Mouse (Mus musculus) embryonic facial prominence, embryonic 13.5 days (tissue): ENCODE measurements around the gene St6galnac3. TPM values are rescaled to one million over a fixed set of nuclear protein-coding genes. Genes with fewer than 3 reads are reported as not detected.

Experiments
- ATAC-seq: fragments of 200-750 bp; cut with Nextera tagmentation; 2 replicates; pipeline ENCODE4 v1.8.0; 2017; ENCODE audit warnings: low read depth; ENCODE audit not compliant: insufficient number of reproducible peaks, insufficient read depth, low FRiP score, low TSS enrichment
- H3K27ac ChIP-seq: fragments of 300-500 bp; sonication (generic); 2 replicates; pipeline ENCODE4 v1.5.1; 2015; ENCODE audit warnings: moderate library complexity, mild to moderate bottlenecking, inconsistent platforms
- H3K27me3 ChIP-seq: fragments of 300-500 bp; sonication (generic); 2 replicates; pipeline ENCODE4 v1.6.1; 2015; ENCODE audit warnings: mild to moderate bottlenecking, inconsistent platforms
- H3K36me3 ChIP-seq: fragments of 300-500 bp; sonication (generic); 2 replicates; pipeline ENCODE4 v1.6.1; 2015; ENCODE audit warnings: mild to moderate bottlenecking, inconsistent platforms
- H3K4me1 ChIP-seq: fragments of 300-500 bp; sonication (generic); 2 replicates; pipeline ENCODE4 v1.6.1; 2015; ENCODE audit warnings: inconsistent platforms
- H3K4me2 ChIP-seq: fragments of 300-500 bp; sonication (generic); 2 replicates; pipeline ENCODE4 v1.6.1; 2015; ENCODE audit warnings: moderate library complexity, mild to moderate bottlenecking, inconsistent platforms
- H3K4me3 ChIP-seq: fragments of 300-500 bp; sonication (generic); 2 replicates; pipeline ENCODE4 v1.5.1; 2015; ENCODE audit warnings: mild to moderate bottlenecking, inconsistent platforms
- H3K9ac ChIP-seq: fragments of 300-500 bp; sonication (generic); 2 replicates; pipeline ENCODE4 v1.6.1; 2015; ENCODE audit warnings: mild to moderate bottlenecking, inconsistent platforms
- H3K9me3 ChIP-seq: fragments of 300-500 bp; sonication (generic); 2 replicates; pipeline ENCODE4 v1.6.1; 2016; ENCODE audit warnings: inconsistent platforms
- WGBS: fragments of 180-500 bp; shearing (Covaris S2); methylation state at CpG from one replicate; pipeline ENCODE4 v1.1.7; 2015; ENCODE audit warnings: mixed read lengths; 5-methylcytosine and 5-hydroxymethylcytosine counted together
- polyA plus RNA-seq: library from polyadenylated mRNA; unstranded; fragments of >200 nt; fragmentation: Nextera tagmentation; extraction: Ambion mirVana; gene quantifications from 2 replicates; pipeline ENCODE4 v1.2.1, GENCODE M21; 2015

The St6galnac3 gene
- polyA plus RNA-seq, 1 experiment from 2014 or later, result 60.3 TPM

DNA sequence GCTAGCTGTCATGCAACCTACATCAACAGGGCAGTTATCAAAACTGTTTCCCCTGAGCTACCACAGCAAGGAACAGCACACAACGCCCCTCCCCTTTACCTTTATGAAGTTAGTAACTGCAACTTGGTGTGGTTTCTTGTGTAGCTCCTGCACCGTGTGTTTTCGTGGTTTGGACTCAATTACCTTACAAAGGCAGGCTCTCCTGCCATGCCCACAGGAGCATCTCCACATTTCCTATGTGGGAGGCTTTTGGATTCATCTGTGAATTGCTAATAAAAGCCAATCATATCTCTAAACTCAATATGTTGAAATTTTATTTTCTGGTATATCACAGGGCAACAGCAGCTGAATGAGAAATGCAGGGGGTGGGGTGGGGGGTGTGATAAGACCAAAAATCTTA is 144.8 kb downstream of the St6galnac3 start:
- Histone ChIP-seq H3K36me3 (no peaks in the 10 kb centered on the region), H3K9me3 (0 out of 2 replicates have a peak, but pooled peaks cover 3% of the 10 kb centered on the region), H3K4me1 (peaks cover 19% of the 10 kb centered on the region), H3K9ac (no peak overlapping the region), H3K4me3 (no peak overlapping the region), H3K27me3 (no peaks in the 10 kb centered on the region), H3K4me2 (no peak overlapping the region), H3K27ac (no peak overlapping the region)
- no peak for ATAC-seq
- 59% methylated on average over 3 of the region's 3 CpGs for WGBS

- 63% methylated on average over 2 of the region's 2 CpGs for WGBS
- Histone ChIP-seq H3K27ac (no peak overlapping the region), H3K9ac (no peak overlapping the region), H3K36me3 (no peaks in the 10 kb centered on the region), H3K4me2 (no peak overlapping the region), H3K4me1 (peaks cover 19% of the 10 kb centered on the region), H3K27me3 (no peaks in the 10 kb centered on the region), H3K9me3 (0 out of 2 replicates have a peak, but pooled peaks cover 3% of the 10 kb centered on the region), H3K4me3 (no peak overlapping the region)
- ATAC-seq, result no peak
Observed at GRCm38 (mm10) chr3:153577286-153577685, 147.7 kb downstream of the St6galnac3 start.

- no peak overlapping the region for H3K9ac ChIP-seq
- no peaks in the 10 kb centered on the region for H3K27me3 ChIP-seq
- no peaks in the 10 kb centered on the region for H3K9me3 ChIP-seq
- H3K4me1 ChIP-seq, result peaks cover 8% of the 10 kb centered on the region; the same call in 1 of the 2 replicates
- no peaks in the 10 kb centered on the region for H3K36me3 ChIP-seq
- ATAC-seq, result no peak
- H3K4me3 ChIP-seq, result no peak overlapping the region
- H3K27ac ChIP-seq, result no peak overlapping the region
- WGBS, result 82% methylated on average over 11 of the region's 11 CpGs
- no peak overlapping the region for H3K4me2 ChIP-seq
Observed at GRCm38 (mm10) chr3:153571152-153571551, 153.8 kb downstream of the St6galnac3 start.

GRCm38 (mm10) chr3:153568815-153569214 is 156.2 kb downstream of the St6galnac3 start:
- H3K4me3 ChIP-seq, result no peak overlapping the region
- H3K9ac ChIP-seq, result no peak overlapping the region
- peaks cover 8% of the 10 kb centered on the region for H3K4me1 ChIP-seq
- H3K27me3 ChIP-seq, result no peaks in the 10 kb centered on the region
- no peak overlapping the region for H3K4me2 ChIP-seq
- no peak overlapping the region for H3K27ac ChIP-seq
- no peaks in the 10 kb centered on the region for H3K9me3 ChIP-seq
- no peak for ATAC-seq
- 87% methylated on average over 3 of the region's 3 CpGs for WGBS
- no peaks in the 10 kb centered on the region for H3K36me3 ChIP-seq

DNA sequence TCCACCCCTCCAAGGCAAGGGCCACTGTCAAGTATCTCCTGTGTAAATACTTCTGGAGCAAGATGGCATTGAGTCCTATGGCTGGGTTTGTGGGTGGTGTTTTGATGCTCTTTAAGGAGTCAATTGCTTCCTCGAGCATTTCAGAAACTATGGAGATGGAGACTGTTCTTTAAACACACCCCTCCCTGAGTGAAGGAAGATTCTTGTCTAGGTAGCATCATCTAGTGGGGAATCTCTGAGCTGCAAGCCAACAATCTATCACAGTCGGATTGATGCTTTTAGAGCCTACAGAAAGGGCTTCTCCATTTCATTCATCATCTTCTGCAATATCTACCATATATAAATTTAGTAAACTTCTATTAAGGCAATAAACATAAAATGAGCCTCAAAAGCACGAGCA is 157.1 kb downstream of the St6galnac3 start:
- no peak for ATAC-seq
- peaks cover 17% of the 10 kb centered on the region for H3K4me1 ChIP-seq
- H3K27ac ChIP-seq, result no peak overlapping the region
- WGBS, result 75% methylated on average over 3 of the region's 3 CpGs
- H3K4me3 ChIP-seq, result no peak overlapping the region
- no peaks in the 10 kb centered on the region for H3K9me3 ChIP-seq
- H3K4me2 ChIP-seq, result no peak overlapping the region
- H3K36me3 ChIP-seq, result no peaks in the 10 kb centered on the region
- H3K27me3 ChIP-seq, result no peaks in the 10 kb centered on the region
- H3K9ac ChIP-seq, result no peak overlapping the region

DNA sequence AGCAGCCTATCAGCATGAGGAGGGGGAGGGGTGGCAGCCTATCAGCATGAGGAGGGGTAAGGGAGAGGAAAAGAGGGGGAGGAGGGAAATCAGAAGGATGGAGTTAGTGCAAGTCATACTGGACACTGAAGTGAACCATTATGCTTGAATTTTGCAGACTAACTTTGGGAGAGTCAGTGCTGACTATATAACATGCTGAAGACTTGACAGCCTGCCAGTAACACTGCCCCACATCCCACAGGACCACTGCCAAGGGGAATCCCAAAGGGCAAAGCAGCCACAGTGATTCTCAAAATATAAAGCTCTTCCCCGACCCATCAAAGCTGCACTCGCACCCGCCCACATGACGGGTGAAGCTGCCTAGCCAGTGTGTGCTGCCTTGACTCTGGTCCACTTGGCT is 157.5 kb downstream of the St6galnac3 start:
- 80% methylated on average over 4 of the region's 4 CpGs for WGBS

DNA sequence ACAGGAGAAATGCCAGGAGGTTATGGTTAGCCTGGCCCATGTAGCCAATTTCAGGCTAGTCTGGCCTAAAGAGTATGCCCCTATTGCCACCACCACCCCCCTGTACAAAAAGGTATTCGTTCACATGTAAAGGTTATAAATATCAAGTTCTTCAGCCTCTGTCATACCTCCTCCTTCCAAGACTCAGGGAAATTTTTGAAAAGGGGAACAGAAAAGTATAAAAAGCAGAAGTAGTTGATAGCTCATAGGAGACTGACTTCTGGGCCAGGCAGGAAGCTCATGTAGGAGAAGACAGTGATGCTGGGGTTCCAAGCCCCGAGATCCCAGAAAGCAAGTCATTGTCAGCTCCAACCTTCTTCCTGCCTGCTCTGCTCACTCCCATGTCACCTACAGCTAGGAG is 158.9 kb downstream of the St6galnac3 start:
- Histone ChIP-seq H3K36me3 (no peaks in the 10 kb centered on the region), H3K4me3 (no peak overlapping the region), H3K4me2 (no peak overlapping the region), H3K27me3 (no peaks in the 10 kb centered on the region), H3K27ac (no peak overlapping the region), H3K4me1 (peaks cover 18% of the 10 kb centered on the region), H3K9ac (no peak overlapping the region), H3K9me3 (no peaks in the 10 kb centered on the region)
- ATAC-seq, result no peak
- WGBS, result 86% methylated on average over 2 of the region's 2 CpGs

More for the DNA sequence above, 157.5 kb downstream of the St6galnac3 start:
- Histone ChIP-seq H3K4me2 (no peak overlapping the region), H3K4me3 (no peak overlapping the region), H3K27ac (no peak overlapping the region), H3K9me3 (no peaks in the 10 kb centered on the region), H3K9ac (no peak overlapping the region), H3K36me3 (no peaks in the 10 kb centered on the region), H3K4me1 (peaks cover 18% of the 10 kb centered on the region), H3K27me3 (no peaks in the 10 kb centered on the region)
- no peak for ATAC-seq

DNA sequence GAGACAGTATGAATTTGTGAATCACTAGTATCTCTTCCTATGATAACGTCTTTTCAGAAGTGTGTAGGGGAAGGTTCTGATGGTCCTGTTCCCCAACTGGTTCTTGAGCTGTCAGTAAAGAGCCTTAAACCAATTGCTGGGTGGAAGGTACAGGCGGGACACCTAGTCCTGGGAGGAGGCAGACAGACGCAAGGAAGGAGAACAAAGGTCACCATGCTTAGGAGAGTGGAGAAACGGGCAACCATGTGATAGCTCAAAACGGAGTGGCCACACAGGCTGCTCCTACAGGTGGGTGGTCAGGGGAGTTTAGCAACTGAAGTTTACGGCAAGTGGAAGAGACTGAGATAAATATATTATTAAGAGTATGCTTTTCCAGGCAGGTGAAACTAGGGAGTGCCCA is 164.1 kb downstream of the St6galnac3 start:
- no peak for ATAC-seq
- Histone ChIP-seq H3K4me2 (no peak overlapping the region), H3K9me3 (no peaks in the 10 kb centered on the region), H3K4me3 (no peak overlapping the region), H3K36me3 (no peaks in the 10 kb centered on the region), H3K4me1 (peaks cover 13% of the 10 kb centered on the region), H3K27ac (no peak overlapping the region), H3K9ac (no peak overlapping the region), H3K27me3 (no peaks in the 10 kb centered on the region)
- 83% methylated on average over 6 of the region's 6 CpGs for WGBS

DNA sequence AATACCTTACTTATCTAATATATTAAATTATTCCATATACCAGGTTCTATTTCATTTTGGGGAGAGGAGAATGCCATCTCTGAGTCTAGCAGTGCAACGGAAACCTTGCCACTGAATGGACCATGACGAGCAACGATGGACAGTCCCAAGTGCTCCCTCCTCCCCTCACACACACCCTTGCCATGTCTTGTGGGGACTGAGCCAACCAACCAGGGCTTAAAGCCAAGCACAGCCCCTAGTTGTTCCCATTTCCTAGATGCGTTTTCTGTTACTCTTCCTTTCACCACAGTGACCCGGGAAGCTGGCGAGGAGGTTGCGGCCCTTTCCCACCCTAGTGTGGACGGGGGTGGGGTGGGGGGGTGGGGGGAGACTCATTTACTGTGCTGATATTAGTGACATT is 165.4 kb downstream of the St6galnac3 start:
- H3K9ac ChIP-seq, result no peak overlapping the region
- H3K4me1 ChIP-seq, result peaks cover 13% of the 10 kb centered on the region
- no peak for ATAC-seq
- H3K4me2 ChIP-seq, result no peak overlapping the region
- H3K27me3 ChIP-seq, result no peaks in the 10 kb centered on the region
- H3K4me3 ChIP-seq, result no peak overlapping the region
- no peaks in the 10 kb centered on the region for H3K9me3 ChIP-seq
- 83% methylated on average over 8 of the region's 8 CpGs for WGBS
- H3K36me3 ChIP-seq, result no peaks in the 10 kb centered on the region
- no peak overlapping the region for H3K27ac ChIP-seq

DNA sequence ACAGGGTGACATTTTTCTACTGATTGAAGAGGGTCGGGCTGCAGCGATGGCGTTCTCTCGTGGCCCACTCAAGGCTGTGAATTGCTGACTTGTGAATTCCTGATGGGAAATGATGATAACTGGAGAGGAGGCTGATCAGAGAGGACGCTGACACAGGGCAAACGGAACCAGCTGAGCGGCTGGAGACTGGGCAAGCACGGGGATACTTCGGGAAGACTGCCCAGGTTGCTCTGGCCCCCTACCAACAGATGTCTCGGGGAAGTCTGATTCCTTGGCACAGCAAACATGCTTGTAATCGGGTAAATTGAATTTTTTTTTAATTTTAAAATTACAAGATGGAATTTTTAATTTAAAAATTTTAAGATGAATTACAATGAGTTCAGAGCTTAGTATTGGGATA is 168.4 kb downstream of the St6galnac3 start:
- 72% methylated on average over 11 of the region's 11 CpGs for WGBS
- Histone ChIP-seq H3K4me1 (0 out of 2 replicates have a peak, but pooled peaks cover 2% of the 10 kb centered on the region), H3K9ac (no peak overlapping the region), H3K4me2 (no peak overlapping the region), H3K9me3 (no peaks in the 10 kb centered on the region), H3K4me3 (no peak overlapping the region), H3K27me3 (no peaks in the 10 kb centered on the region), H3K36me3 (no peaks in the 10 kb centered on the region), H3K27ac (no peak overlapping the region)
- no peak for ATAC-seq

DNA sequence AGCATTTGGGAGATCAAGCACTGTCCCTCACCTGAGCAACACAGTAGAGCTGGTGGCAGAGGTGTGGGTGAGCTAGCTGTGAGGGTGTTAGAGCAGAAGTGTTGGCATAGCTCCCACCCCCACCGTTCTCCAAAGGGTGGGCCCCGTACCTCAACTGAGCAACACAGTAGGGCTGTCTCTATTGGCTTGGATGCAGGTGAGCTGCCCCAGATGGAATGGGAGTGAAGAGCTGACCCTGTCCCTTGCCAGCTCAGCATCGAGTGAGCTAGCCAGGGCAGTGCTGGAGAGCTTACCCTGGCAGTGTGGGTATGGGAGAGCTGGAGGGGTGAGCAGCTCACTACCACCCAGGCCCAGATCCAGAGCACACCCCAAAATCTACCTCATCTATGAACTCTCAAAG is 171.3 kb downstream of the St6galnac3 start:
- Histone ChIP-seq H3K4me3 (no peak overlapping the region), H3K4me1 (0 out of 2 replicates have a peak, but pooled peaks cover 2% of the 10 kb centered on the region), H3K27me3 (no peaks in the 10 kb centered on the region), H3K27ac (no peak overlapping the region), H3K9me3 (no peaks in the 10 kb centered on the region), H3K4me2 (no peak overlapping the region), H3K9ac (no peak overlapping the region), H3K36me3 (no peaks in the 10 kb centered on the region)
- WGBS, result 97% methylated on average over 3 of the region's 3 CpGs
- no peak for ATAC-seq

DNA sequence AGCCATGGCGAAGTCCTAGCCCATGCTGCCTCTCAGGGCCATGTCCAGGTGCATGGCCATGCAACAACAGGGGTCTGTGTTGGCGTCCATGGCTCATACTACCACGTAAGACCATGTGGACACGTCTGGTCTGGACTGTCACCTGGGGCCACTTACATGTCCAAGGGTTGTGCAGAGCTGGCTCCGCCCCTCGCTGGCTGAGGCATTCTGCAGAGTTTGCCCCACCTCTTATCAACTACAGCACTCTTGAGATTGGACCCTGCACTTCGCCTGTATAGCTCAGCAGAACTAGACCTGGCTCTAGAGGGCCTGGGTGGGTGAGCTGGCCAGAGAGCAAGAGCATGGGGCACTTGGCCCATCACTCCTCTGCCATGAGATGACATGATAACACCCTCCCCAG is 171.7 kb downstream of the St6galnac3 start:
- H3K9me3 ChIP-seq, result no peaks in the 10 kb centered on the region
- H3K4me2 ChIP-seq, result no peak overlapping the region
- ATAC-seq, result no peak
- 0 out of 2 replicates have a peak, but pooled peaks cover 2% of the 10 kb centered on the region for H3K4me1 ChIP-seq
- no peak overlapping the region for H3K9ac ChIP-seq
- H3K27ac ChIP-seq, result no peak overlapping the region
- no peaks in the 10 kb centered on the region for H3K27me3 ChIP-seq
- WGBS, result 90% methylated on average over 7 of the region's 7 CpGs
- H3K4me3 ChIP-seq, result no peak overlapping the region
- no peaks in the 10 kb centered on the region for H3K36me3 ChIP-seq
